Mouse (Mus musculus) bone marrow, adult 2 months (tissue): ENCODE results near the gene Slc5a5. TPM values are rescaled to one million over a fixed set of nuclear protein-coding genes. Genes with fewer than 3 reads are reported as not detected.
"Not testable (repeated sequence)": the region's sequence is repeated elsewhere in the genome, so short reads cannot be mapped to it uniquely, and the experiment has no call there.

ENCODE experiments used
- H3K27ac ChIP-seq: fragments of 200-500 bp; 2 replicates; pipeline ENCODE4 v1.5.1; 2012; ENCODE audit warnings: low read depth, mild to moderate bottlenecking, control low read depth, inconsistent platforms, low read length; ENCODE audit not compliant: control insufficient read depth, poor library complexity, insufficient read depth
- H3K4me1 ChIP-seq: fragments of 200-500 bp; 2 replicates; pipeline ENCODE4 v1.6.1; 2011; ENCODE audit warnings: low read length; ENCODE audit not compliant: control insufficient read depth, insufficient read depth
- H3K4me3 ChIP-seq: fragments of 200-500 bp; replicated peaks from 2 replicates; pipeline ENCODE3; 2011; ENCODE audit warnings: mild to moderate bottlenecking, low read depth, low read length, control low read depth; ENCODE audit not compliant: control insufficient read depth
- CTCF ChIP-seq: fragments of 200-500 bp; IDR thresholded peaks from 2 replicates; pipeline ENCODE4 v1.5.1; 2011; ENCODE audit warnings: low read length, control low read depth; ENCODE audit not compliant: control insufficient read depth, insufficient read depth
- POLR2A ChIP-seq: fragments of 200-500 bp; IDR thresholded peaks from 2 replicates; pipeline ENCODE4 v1.6.1; 2011; ENCODE audit warnings: low read depth, mild to moderate bottlenecking, control low read depth, low read length, borderline replicate concordance; ENCODE audit not compliant: control insufficient read depth
- WGBS: fragments of 180-500 bp; shearing (Covaris S2); methylation state at CpG from one replicate; pipeline ENCODE4 v1.1.7; 2018; 5-methylcytosine and 5-hydroxymethylcytosine counted together
- polyA plus RNA-seq: library from polyadenylated mRNA; stranded (reverse); fragments of >200 nt; gene quantifications from 2 replicates; pipeline ENCODE4 v1.2.4, GENCODE M21; 2011; ENCODE audit warnings: low replicate concordance; ENCODE audit not compliant: missing spikeins, insufficient read depth, insufficient read length

The Slc5a5 gene
- polyA plus RNA-seq, 1 experiment = not detected

DNA sequence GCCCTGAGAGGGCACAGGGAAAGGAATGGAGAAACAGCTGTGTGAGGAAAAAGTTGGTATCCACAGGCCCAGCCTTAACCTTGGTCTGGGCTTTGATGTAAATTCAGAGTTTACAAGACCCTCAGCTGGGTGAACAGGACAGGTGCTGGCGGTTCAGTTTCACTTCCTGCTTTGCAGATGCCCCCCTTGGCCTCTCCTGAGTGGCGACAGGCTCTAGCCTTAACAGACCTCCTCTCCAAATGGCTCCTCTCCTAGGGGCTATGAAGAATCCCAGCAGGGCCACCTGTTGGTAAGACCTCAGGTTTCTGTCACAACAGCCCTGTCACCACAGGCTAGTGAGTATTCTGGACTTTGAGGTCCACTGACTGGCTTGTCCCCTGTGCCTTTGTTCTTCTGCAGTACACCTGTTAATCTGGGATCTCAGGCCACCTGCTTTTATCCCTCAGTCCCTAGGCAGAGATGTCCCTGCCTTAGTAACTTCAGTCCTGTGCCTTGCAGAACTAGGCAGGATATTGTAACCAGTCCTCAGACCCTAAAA, 6.2 kb upstream of the Slc5a5 start:
- 27% methylated on average over 2 of the region's 2 CpGs for WGBS
- Histone ChIP-seq H3K27ac (no peak overlapping the region), H3K4me1 (peaks cover 6% of the 10 kb centered on the region; the same call in 1 of the 2 replicates), H3K4me3 (no peak overlapping the region)
- TF ChIP-seq POLR2A = no peak
- no peak for TF ChIP-seq CTCF

DNA sequence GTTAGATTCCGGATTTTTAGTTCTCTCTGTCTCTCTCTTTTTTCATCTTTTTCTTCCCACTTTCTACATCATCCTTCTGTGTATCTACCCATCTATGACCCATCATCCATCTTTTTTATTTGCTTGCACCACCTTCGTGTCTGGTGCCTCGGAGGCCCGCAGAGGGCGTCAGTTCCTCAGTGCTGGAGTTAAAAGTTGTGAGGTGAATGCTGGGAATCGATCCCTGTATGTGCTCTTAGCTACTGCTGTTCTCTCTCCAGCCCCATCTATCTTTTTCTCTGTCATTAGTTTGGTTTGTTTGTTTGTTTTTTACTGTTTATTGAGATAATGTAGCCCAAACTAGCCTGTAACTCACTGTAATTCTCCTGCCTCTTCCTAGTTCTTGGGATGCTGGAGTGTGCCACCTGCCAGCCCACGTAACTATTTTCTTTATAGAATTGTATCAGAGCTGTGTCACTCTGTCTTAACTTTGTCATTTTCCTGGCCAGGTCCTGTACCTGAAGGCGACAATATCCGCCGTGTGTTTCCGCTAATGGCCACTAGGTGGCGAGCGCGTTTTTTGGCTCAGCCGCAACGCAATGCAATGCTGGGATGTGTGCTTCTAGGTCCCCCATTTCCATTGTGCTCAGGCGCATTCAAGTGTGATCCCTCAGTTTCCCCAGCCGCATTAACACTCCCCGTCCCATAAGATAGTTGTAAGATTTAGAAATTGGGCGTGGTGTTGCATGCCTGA, 5.3 kb upstream of the Slc5a5 start:
- peak overlapping the region; percentile 21; the same call in 1 of the 2 replicates for H3K27ac ChIP-seq
- under 1% methylated on average over 20 of the region's 20 CpGs for WGBS
- H3K4me3 ChIP-seq = peak overlapping the region; percentile 83
- H3K4me1 ChIP-seq = peaks cover 4% of the 10 kb centered on the region; the same call in 1 of the 2 replicates
- TF ChIP-seq POLR2A = no peak
- peak; percentile 97 for TF ChIP-seq CTCF

DNA sequence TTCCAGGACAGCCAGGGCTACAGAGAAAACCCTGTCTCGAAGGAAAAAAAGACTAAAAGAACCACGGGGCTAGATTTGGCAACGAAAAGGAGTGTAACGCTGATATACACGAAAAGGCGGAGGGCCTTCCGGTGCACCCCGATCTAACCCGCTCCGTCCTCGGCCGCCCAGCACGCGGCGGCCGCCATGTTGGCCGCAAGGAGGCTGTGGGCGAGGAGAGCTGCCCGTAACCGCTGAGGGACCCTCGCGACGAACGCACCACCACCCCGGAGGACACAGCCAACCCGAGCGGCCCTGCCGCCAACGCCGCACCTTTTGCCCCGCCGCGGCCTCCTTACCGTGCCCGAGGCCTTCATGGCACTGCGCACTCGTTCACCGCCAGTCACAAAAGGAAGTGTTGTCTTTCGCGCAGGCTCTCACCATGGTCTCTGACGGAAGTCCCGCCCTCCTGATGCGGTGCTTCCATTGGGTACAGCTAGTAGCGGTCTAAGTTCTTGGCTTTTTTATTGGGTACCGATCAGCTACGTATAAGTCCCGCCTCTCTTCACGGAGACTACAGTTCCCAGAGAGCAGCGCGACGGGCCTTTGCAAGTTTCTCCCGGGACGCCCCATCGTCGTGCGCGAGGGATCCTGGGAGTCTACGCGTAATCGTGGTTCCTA, 4.6 kb upstream of the Slc5a5 start, which contains the start of gene Rpl18a:
Gene Rpl18a (minus strand): TSS at position 392 of the 660 bp plus-strand sequence.
- Histone ChIP-seq H3K4me3 (peak within 1 kb of the TSS; percentile 94), H3K4me1 (peaks cover 4% of the 10 kb centered on the region; the same call in 1 of the 2 replicates), H3K27ac (peak within 1 kb of the TSS; percentile 60)
- WGBS = under 1% methylated on average over 60 of the region's 60 CpGs
- no peak for TF ChIP-seq CTCF
- peak; percentile 93 for TF ChIP-seq POLR2A

DNA sequence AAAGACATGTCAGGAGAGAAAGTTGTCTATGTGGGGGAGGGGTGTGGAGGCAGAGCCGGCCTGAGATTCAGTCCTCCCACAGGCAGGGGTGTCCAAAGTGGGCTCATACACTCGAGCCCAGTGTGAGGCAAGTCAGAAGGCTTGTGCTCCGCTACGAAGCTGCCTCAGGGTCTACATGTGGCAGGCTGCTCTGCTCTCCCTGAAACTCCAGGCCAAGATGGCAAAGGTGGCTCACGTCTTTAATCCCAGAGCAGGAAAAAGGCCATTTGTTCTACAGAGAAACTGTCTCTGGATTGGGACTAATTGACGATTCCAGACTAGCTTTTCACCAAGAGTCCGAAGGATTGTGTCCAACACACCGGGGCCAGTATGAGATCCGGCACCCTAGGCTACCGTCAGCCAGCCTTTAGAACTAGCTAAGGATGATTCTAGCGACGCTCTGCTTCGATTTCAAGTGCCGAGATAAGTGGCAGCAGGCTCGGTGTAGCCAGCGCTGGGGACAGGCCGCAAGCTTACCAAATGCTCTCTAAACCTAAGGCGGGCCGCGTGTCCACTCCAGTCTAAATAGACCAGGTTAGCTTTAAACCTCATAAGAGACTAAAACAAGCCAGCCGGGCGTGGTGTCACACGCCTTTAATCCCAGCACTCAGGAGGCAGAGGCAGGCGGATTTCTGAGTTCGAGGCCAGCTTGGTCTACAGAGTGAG, 3.9 kb upstream of the Slc5a5 start:
- 2% methylated on average over 25 of the region's 25 CpGs for WGBS
- TF ChIP-seq CTCF (no peak), POLR2A (no peak)
- peaks cover 4% of the 10 kb centered on the region; the same call in 1 of the 2 replicates for H3K4me1 ChIP-seq

DNA sequence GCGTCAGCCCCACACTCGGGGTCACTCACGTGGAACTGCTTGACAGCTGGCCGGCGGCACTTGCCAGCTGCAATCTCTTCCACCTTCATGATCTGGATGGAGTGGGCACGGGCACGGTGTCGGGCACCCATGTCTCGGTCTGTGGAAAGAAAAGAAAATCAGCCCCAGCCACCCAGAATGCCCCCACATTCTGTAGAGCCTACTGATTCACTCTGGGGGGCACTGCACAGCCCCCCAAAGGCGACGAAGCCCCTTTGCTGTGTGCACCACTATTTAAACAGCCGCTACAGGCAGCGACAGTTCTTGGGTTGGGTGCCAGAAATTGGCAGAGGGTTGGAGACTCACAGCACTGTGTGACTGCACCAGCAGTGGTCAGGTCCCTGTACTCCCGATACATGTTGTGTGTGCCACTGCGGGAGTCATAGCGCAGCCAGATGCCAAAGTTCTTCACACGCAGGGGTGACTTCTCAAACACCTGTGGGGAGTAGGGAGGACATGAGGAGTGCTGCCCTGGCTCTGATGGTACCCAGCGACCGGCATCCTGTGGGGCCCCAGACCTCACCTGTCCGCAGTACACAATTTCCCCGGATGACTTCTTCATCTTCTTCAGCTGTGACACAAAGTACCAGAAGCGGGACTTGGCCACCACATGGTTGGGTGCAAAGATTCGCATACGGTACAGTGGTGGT, 3.2 kb upstream of the Slc5a5 start:
- not testable (repeated sequence) for H3K4me1 ChIP-seq, H3K27ac ChIP-seq, H3K4me3 ChIP-seq
- WGBS = 84% methylated on average over 24 of the region's 24 CpGs

More for the DNA sequence above, 3.9 kb upstream of the Slc5a5 start:
- Histone ChIP-seq H3K4me3 (peak overlapping the region; percentile 94), H3K27ac (peak overlapping the region; percentile 29; the same call in 1 of the 2 replicates)

DNA sequence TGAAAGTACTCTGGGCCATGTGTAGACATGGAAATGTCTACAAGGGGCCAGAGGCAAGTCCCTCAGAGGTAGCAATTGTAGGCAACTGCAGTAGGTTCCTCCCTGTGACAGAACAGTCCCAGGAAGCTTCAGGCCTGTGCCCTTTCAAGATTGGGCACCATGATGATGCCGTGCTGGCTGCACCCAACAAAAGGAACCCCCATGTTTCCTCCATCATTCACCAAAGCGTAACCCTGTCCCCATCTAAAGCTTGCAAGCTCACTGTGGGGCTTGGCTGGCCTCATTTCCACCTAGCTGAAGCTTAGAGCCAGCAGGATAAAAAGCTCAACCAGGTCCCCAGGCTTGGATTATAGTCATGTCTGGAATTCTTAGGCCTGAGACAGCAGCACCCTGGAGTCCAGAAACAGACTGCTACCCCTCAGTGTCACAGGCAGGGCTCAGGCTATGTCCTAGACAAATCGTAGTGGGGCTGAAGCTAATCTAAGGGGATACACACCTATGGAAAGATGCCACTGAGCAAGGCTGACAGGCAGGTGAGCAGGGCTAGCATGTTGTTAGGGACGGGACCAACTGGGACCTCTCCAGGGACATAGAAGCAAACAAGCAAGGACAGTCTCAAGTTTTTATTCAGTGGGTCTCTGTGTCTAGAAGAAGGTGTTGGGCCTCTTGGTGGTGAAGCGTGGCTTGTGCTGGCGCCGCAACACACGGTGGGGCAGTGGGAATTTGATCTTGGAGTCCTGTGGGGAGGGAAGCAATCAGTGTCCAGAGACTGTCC, 2.4 kb upstream of the Slc5a5 start:
- Histone ChIP-seq H3K4me3 (no peak overlapping the region), H3K4me1 (peaks cover 4% of the 10 kb centered on the region; the same call in 1 of the 2 replicates), H3K27ac (no peak overlapping the region)
- 88% methylated on average over 8 of the region's 8 CpGs for WGBS
- TF ChIP-seq POLR2A = no peak
- no peak for TF ChIP-seq CTCF

DNA sequence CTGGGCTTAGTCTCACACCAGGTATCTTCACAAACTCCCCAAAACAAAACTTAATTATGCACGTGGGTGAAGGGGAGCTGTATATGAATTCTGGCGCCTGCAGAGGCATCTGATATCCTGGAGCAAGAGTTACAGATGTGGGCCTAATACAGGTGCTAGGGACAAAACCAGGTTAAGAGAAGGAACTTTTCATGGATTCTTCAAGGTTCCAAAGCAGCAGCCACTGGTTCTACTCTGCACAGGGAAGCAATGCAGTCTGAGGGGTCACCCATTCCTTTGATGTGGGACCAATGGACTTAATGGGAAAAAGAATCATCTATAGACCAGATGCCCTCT, 1.8 kb upstream of the Slc5a5 start:
- no peak overlapping the region for H3K4me3 ChIP-seq
- TF ChIP-seq CTCF (no peak), POLR2A (no peak)
- WGBS = 65% methylated on average over 2 of the region's 2 CpGs
- peaks cover 4% of the 10 kb centered on the region; the same call in 1 of the 2 replicates for H3K4me1 ChIP-seq
- no peak overlapping the region for H3K27ac ChIP-seq
